Mouse (Mus musculus): Measurements from ENCODE around the gene Fkbp2. TPM values are rescaled to one million over a fixed set of nuclear protein-coding genes. Genes with fewer than 3 reads are reported as not detected.

The Fkbp2 gene
- polyA plus RNA-seq, 1 experiment from 2014 or later: 78.5 TPM

GRCm38 (mm10) chr19:7017541-7018457 is 37.5 kb upstream of the Fkbp2 start:
- 22% methylated on average over 12 of the region's 12 CpGs for WGBS (ENCODE audit: insufficient replicate concordance)
- peaks cover 18% of the 10 kb centered on the region for H3K4me1 ChIP-seq (ENCODE audit: insufficient read depth)
- H3K27me3 ChIP-seq (ENCODE audit: insufficient read depth, low read length): no peaks in the 10 kb centered on the region
- peak; percentile 85 for ATAC-seq
- no peaks in the 10 kb centered on the region for H3K9me3 ChIP-seq (ENCODE audit: low read length)
- peak overlapping the region; percentile 54 for H3K4me3 ChIP-seq (ENCODE audit: low read depth, low read length)
- peak; percentile 81 for DNase-seq
- peak overlapping the region; percentile 73 for H3K9ac ChIP-seq (replicated peaks)
- H3K27ac ChIP-seq (ENCODE audit: low read depth): peak overlapping the region; percentile 97
- peak overlapping the region; percentile 80 for H3K4me2 ChIP-seq (ENCODE audit: low read depth, low read length)
- TF ChIP-seq CTCF (IDR thresholded peaks at IDR 0.05; ENCODE audit: low read depth): no peak
- TF ChIP-seq EP300 (IDR thresholded peaks at IDR 0.05; ENCODE audit: low read depth): peak; percentile 89
- peaks cover 54% of the 10 kb centered on the region for H3K36me3 ChIP-seq (replicated peaks; ENCODE audit: insufficient read depth, low read length)

- peaks cover 33% of the 10 kb centered on the region for H3K36me3 ChIP-seq (replicated peaks; ENCODE audit: insufficient read depth, low read length)
- no peak overlapping the region for H3K4me2 ChIP-seq (ENCODE audit: low read depth, low read length)
- no peaks in the 10 kb centered on the region for H3K27me3 ChIP-seq (ENCODE audit: insufficient read depth, low read length)
- 90% methylated on average over 20 of the region's 20 CpGs for WGBS (ENCODE audit: insufficient replicate concordance)
- H3K9me3 ChIP-seq (ENCODE audit: low read length): no peaks in the 10 kb centered on the region
- H3K27ac ChIP-seq (ENCODE audit: low read depth): no peak overlapping the region
- no peak for TF ChIP-seq EP300 (IDR thresholded peaks at IDR 0.05; ENCODE audit: low read depth)
- no peak for TF ChIP-seq CTCF (IDR thresholded peaks at IDR 0.05; ENCODE audit: low read depth)
- H3K9ac ChIP-seq (replicated peaks): no peak overlapping the region
- H3K4me1 ChIP-seq (ENCODE audit: insufficient read depth): peaks cover 12% of the 10 kb centered on the region
- DNase-seq (no peak), ATAC-seq (no peak)
- no peak overlapping the region for H3K4me3 ChIP-seq (ENCODE audit: low read depth, low read length)
Observed at GRCm38 (mm10) chr19:7014481-7015135, 34.3 kb upstream of the Fkbp2 start.

GRCm38 (mm10) chr19:7013984-7014383 is 33.7 kb upstream of the Fkbp2 start:
- Histone ChIP-seq H3K9me3 (ENCODE audit: low read length) (no peaks in the 10 kb centered on the region), H3K4me3 (ENCODE audit: low read depth, low read length) (no peak overlapping the region), H3K27ac (ENCODE audit: low read depth) (no peak overlapping the region), H3K36me3 (replicated peaks; ENCODE audit: insufficient read depth, low read length) (peaks cover 33% of the 10 kb centered on the region), H3K4me2 (ENCODE audit: low read depth, low read length) (no peak overlapping the region), H3K27me3 (ENCODE audit: insufficient read depth, low read length) (no peaks in the 10 kb centered on the region), H3K9ac (replicated peaks) (no peak overlapping the region), H3K4me1 (ENCODE audit: insufficient read depth) (peaks cover 6% of the 10 kb centered on the region)
- 92% methylated on average over 8 of the region's 9 CpGs for WGBS (ENCODE audit: insufficient replicate concordance)
- no peak for TF ChIP-seq EP300 (IDR thresholded peaks at IDR 0.05; ENCODE audit: low read depth)
- no peak for TF ChIP-seq CTCF (IDR thresholded peaks at IDR 0.05; ENCODE audit: low read depth)
- ATAC-seq (no peak), DNase-seq (no peak)

- H3K27me3 ChIP-seq (ENCODE audit: insufficient read depth, low read length): no peaks in the 10 kb centered on the region
- no peak overlapping the region for H3K9ac ChIP-seq (replicated peaks)
- ATAC-seq: no peak; the same call in 1 of the 2 replicates
- peaks cover 4% of the 10 kb centered on the region for H3K4me1 ChIP-seq (ENCODE audit: insufficient read depth)
- H3K27ac ChIP-seq (ENCODE audit: low read depth): no peak overlapping the region
- no peak overlapping the region for H3K4me2 ChIP-seq (ENCODE audit: low read depth, low read length)
- H3K9me3 ChIP-seq (ENCODE audit: low read length): no peaks in the 10 kb centered on the region
- H3K36me3 ChIP-seq (replicated peaks; ENCODE audit: insufficient read depth, low read length): peaks cover 36% of the 10 kb centered on the region
- no peak for DNase-seq
- TF ChIP-seq EP300 (IDR thresholded peaks at IDR 0.05; ENCODE audit: low read depth): no peak
- TF ChIP-seq CTCF (IDR thresholded peaks at IDR 0.05; ENCODE audit: low read depth): no peak
- 61% methylated on average over 4 of the region's 4 CpGs for WGBS (ENCODE audit: insufficient replicate concordance)
- H3K4me3 ChIP-seq (ENCODE audit: low read depth, low read length): no peak overlapping the region
Observed at GRCm38 (mm10) chr19:7012426-7012825, 32.1 kb upstream of the Fkbp2 start.

GRCm38 (mm10) chr19:7006892-7007593 is 26.7 kb upstream of the Fkbp2 start:
- WGBS (ENCODE audit: insufficient replicate concordance): 81% methylated on average over 9 of the region's 9 CpGs
- Histone ChIP-seq H3K9me3 (ENCODE audit: low read length) (no peaks in the 10 kb centered on the region), H3K27ac (ENCODE audit: low read depth) (no peak overlapping the region), H3K4me3 (ENCODE audit: low read depth, low read length) (no peak overlapping the region), H3K36me3 (replicated peaks; ENCODE audit: insufficient read depth, low read length) (peaks cover 23% of the 10 kb centered on the region), H3K4me2 (ENCODE audit: low read depth, low read length) (no peak overlapping the region), H3K4me1 (ENCODE audit: insufficient read depth) (no peaks in the 10 kb centered on the region), H3K27me3 (ENCODE audit: insufficient read depth, low read length) (no peaks in the 10 kb centered on the region), H3K9ac (replicated peaks) (no peak overlapping the region)
- DNase-seq: no peak
- no peak for ATAC-seq
- no peak for TF ChIP-seq EP300 (IDR thresholded peaks at IDR 0.05; ENCODE audit: low read depth)
- no peak for TF ChIP-seq CTCF (IDR thresholded peaks at IDR 0.05; ENCODE audit: low read depth)

All from liver, postnatal 0 days (tissue).